ENCODE assay signal across 9 mouse cellular contexts in the genomic region with DNA sequence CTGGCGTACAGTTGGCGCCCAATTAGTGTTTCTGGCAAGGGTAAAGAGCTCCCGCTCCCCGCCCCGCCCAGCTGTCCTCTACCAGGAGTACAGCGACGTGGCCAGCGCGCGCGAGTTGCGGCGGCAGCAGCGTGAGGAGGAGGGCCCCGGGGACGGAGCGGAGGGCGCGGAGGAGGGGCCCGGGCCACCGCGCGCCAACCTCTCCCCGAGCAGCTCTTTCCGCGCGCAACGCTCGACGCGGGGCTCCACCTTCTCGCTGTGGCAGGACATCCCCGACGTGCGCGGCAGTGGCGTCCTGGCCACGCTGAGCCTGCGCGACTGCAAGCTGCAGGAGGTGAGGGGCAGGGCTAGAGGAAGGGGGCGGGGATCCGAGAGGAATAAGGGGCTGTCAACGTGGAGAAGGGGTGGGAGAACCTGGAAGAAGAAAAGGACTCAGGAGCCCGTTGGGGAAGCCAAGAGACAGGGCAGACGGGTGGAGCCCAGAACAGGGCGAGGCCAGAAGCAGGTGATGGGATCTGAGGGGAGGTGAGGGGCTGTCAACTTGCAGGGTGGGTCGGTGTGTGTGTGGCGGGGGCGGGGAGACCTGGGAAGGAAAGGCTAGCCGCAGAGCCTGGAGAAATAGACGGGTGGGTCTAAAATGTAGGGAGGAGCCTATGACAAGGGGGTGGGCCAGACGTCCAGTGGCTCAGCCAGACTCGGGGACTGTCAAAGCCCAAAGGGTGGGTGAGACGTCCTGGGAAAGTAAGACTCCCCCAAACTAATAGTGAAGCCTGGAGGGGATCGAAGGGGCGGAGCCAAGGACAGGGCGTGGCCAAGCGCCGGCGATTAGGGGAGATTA. TPM values are rescaled to one million over a fixed set of nuclear protein-coding genes. Genes with fewer than 3 reads are reported as not detected.
DNase-seq lines count a peak whose midpoint lies in the region.
"Had no signal": no experiment of that assay in that cellular context is flagged by ENCODE, and none has a peak within 500 bp of the region (broad histone marks: within the 10 kb centered on the region; RNA-seq: fewer than 3 reads in every experiment).

No protein-coding gene starts in this region.

- DNase-seq in gastrocnemius, postnatal 10 days = peak; percentile 47
- no peak for DNase-seq in gastrocnemius, adult 18-20 months (ENCODE audit: low spot score)
- DNase-seq in R1 (ENCODE audit: low read depth, low spot score) = peak; percentile 90
- peak; percentile 48 to 60 for DNase-seq in gastrocnemius, postnatal 4 days (ENCODE audit: low spot score in 2 of 2)
- DNase-seq in kidney, postnatal 4 days = peak; percentile 61 to 73
- peak; percentile 35 for DNase-seq in neural tube, embryonic 10.5 days (ENCODE audit: extremely low spot score, low spot score)
- no peak for DNase-seq in right cerebral cortex, postnatal 14 days
- DNase-seq in thymus, postnatal 14 days = no peak

RNA-seq across cellular contexts. Expression of a gene that starts 8.7 kb away (rescaled TPM):
- total RNA-seq in gastrocnemius, postnatal 10 days (2021) = 1 to 10 TPM; 2.6 to 3.2 TPM
- total RNA-seq in gastrocnemius, adult 18-20 months (2021) = under 1 TPM; 0.32 to 0.33 TPM
- 1 to 10 TPM; 3.0 to 4.7 TPM for total RNA-seq in gastrocnemius, postnatal 4 days (2021)
- total RNA-seq: G1E had no signal

RNA-seq across cellular contexts. Expression of a gene that starts 34.2 kb away (rescaled TPM):
- under 1 TPM; 0.70 to 0.89 TPM for total RNA-seq in gastrocnemius, postnatal 10 days (2021)
- under 1 TPM in 1 of 2 experiments, not detected in 1; 0.31 TPM for total RNA-seq in gastrocnemius, adult 18-20 months (2021)
- 1 to 10 TPM; 1.1 to 1.3 TPM for total RNA-seq in gastrocnemius, postnatal 4 days (2021)

RNA-seq across cellular contexts. Expression of a gene that starts 53.0 kb away (rescaled TPM):
- total RNA-seq in gastrocnemius, postnatal 10 days (2021) = 1 to 10 TPM; 3.9 to 5.9 TPM
- 1 to 10 TPM; 1.6 to 2.9 TPM for total RNA-seq in gastrocnemius, adult 18-20 months (2021)
- total RNA-seq in gastrocnemius, postnatal 4 days (2021) = 1 to 10 TPM; 3.7 to 4.7 TPM
- total RNA-seq: G1E had no signal

Comparison
In these comparisons a context has a peak if more than half of its experiments do, and no peak if none do; other contexts are left out.
1. DNase-seq: peak in gastrocnemius, postnatal 10 days (single experiment), R1 (single experiment), gastrocnemius, postnatal 4 days (2 of 2), kidney, postnatal 4 days (2 of 2) and neural tube, embryonic 10.5 days (single experiment); none in gastrocnemius, adult 18-20 months (single experiment), right cerebral cortex, postnatal 14 days (single experiment) and thymus, postnatal 14 days (single experiment).